Mouse (Mus musculus) gastrocnemius, postnatal 4 days (tissue): Measurements from ENCODE around the gene Mbtps1. TPM values are rescaled to one million over a fixed set of nuclear protein-coding genes. Genes with fewer than 3 reads are reported as not detected.

ENCODE experiments used
- DNase-seq, 2 experiments: peaks; one replicate each; pipeline ENCODE4 v3.0.0; 2021 to 2022; ENCODE audit warnings: low spot score in 2 of 2, mixed read lengths in 2 of 2
- total RNA-seq, 2 experiments: library from RNA; stranded (reverse); gene quantifications; 2 replicates each; pipeline ENCODE4 v1.2.3; 2021

Mbtps1 gene
- total RNA-seq, 2 experiments from 2014 or later = 81.4 to 84.9 TPM

GRCm38 (mm10) chr8:119563849-119564251 lies 5.3 kb upstream of the Mbtps1 start:
- DNase-seq = no peak

GRCm38 (mm10) chr8:119559402-119559720 lies 826 bp upstream of the Mbtps1 start:
- DNase-seq = no peak

- DNase-seq = peak; percentile 69 to 87
Observed at GRCm38 (mm10) chr8:119557821-119558602, 523 bp downstream of the Mbtps1 start.

GRCm38 (mm10) chr8:119557132-119557531 lies 1.4 kb downstream of the Mbtps1 start:
- DNase-seq = no peak

- no peak for DNase-seq
Observed at GRCm38 (mm10) chr8:119555861-119556260, 2.7 kb downstream of the Mbtps1 start.

- DNase-seq = no peak
Observed at GRCm38 (mm10) chr8:119552967-119553366, 5.6 kb downstream of the Mbtps1 start.

- DNase-seq = no peak
Observed at GRCm38 (mm10) chr8:119548560-119549113, 9.9 kb downstream of the Mbtps1 start.

GRCm38 (mm10) chr8:119547019-119547691 lies 11.4 kb downstream of the Mbtps1 start:
- DNase-seq = no peak

GRCm38 (mm10) chr8:119545791-119546190 lies 12.7 kb downstream of the Mbtps1 start:
- no peak for DNase-seq

- DNase-seq = no peak
Observed at GRCm38 (mm10) chr8:119545180-119545579, 13.4 kb downstream of the Mbtps1 start.

- no peak for DNase-seq
Observed at GRCm38 (mm10) chr8:119544606-119545005, 13.9 kb downstream of the Mbtps1 start.

- no peak for DNase-seq
Observed at GRCm38 (mm10) chr8:119531973-119532372, 26.6 kb downstream of the Mbtps1 start.

- no peak for DNase-seq
Observed at GRCm38 (mm10) chr8:119531397-119531796, 27.1 kb downstream of the Mbtps1 start.

- DNase-seq = no peak
Observed at GRCm38 (mm10) chr8:119530937-119531336, 27.6 kb downstream of the Mbtps1 start.

- no peak for DNase-seq
Observed at GRCm38 (mm10) chr8:119528762-119529161, 29.8 kb downstream of the Mbtps1 start.

GRCm38 (mm10) chr8:119520102-119520501 lies 38.4 kb downstream of the Mbtps1 start:
- DNase-seq = no peak

GRCm38 (mm10) chr8:119516674-119517073 lies 41.9 kb downstream of the Mbtps1 start:
- DNase-seq = no peak

- DNase-seq = no peak
Observed at GRCm38 (mm10) chr8:119515767-119516166, 42.8 kb downstream of the Mbtps1 start.

- DNase-seq = no peak
Observed at GRCm38 (mm10) chr8:119514940-119515339, 43.6 kb downstream of the Mbtps1 start.

- DNase-seq = no peak
Observed at GRCm38 (mm10) chr8:119513405-119513804, 45.1 kb downstream of the Mbtps1 start.

- DNase-seq = no peak
Observed at GRCm38 (mm10) chr8:119511722-119512121, 46.8 kb downstream of the Mbtps1 start.

GRCm38 (mm10) chr8:119510471-119510870 lies 48.1 kb downstream of the Mbtps1 start:
- DNase-seq = no peak
